Mouse (Mus musculus): ENCODE measurements around the gene Cdk2. TPM values are rescaled to one million over a fixed set of nuclear protein-coding genes. Genes with fewer than 3 reads are reported as not detected.

Gene Cdk2
- total RNA-seq, 4 experiments from 2014 or later = 2.5 to 5.9 (median 3.8) TPM

- no peak for DNase-seq (ENCODE audit: low spot score in 2 of 2)
Observed at GRCm38 (mm10) chr10:128656731-128657130, 48.1 kb downstream of the Cdk2 start.

DNA sequence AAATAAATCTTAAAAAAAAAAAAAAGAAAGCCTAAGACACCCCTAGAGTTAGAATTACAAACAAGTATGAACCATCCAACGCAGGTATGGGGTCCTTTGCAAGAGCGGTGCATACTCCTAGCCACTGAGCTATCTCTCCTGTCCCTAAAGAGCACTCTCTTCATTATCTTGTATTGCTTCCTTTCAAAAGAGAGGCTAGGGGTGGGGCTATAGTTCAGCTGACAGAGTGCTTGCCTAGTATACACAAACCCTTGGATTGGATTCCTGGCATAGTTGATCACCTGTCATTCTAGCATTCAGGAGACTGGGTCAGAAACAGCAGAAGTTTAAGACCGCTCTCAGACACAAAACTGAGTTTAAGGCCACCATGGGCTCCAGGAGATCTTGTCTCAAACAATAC lies 49.6 kb downstream of the Cdk2 start:
- no peak for DNase-seq (ENCODE audit: low spot score in 2 of 2)

DNA sequence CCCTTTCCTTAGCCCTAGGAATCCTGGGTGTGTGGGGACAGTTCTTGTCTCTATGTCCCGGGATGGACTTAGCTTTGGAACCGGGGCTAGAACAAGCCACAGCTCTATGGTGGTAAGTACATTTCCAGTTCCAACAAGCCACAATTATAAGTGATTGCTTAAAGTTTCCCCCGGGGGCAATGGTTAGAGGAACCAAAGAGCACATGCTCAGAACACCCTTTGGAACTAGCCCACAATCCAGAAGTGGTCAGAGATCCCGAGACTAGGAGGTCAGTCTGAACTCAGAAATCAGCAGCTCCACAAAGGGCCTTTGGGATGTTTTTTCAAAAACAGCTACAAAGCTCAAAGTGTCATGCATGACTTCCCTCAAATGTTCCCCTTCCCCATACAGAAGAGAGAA lies 51.0 kb downstream of the Cdk2 start:
- DNase-seq (ENCODE audit: low spot score in 2 of 2) = no peak

Other genes starting within 250 kb of the Cdk2 start
- 100 to 1,000 TPM; 262 to 275 (median 268) TPM for gene Smarcc2, start 245.8 kb downstream of the Cdk2 start, total RNA-seq (2022)
- gene Myl6, start 210.9 kb downstream of the Cdk2 start, total RNA-seq (2022) = 100 to 1,000 TPM; 555 to 620 (median 586) TPM
- gene Myl6b, start 206.3 kb downstream of the Cdk2 start, total RNA-seq (2022) = 10 to 100 TPM; 29.9 to 33.3 (median 32.4) TPM
- 10 to 100 TPM; 11.9 to 13.7 (median 12.8) TPM for gene Esyt1, start 179.2 kb downstream of the Cdk2 start, total RNA-seq (2022)
- gene Zc3h10, start 157.3 kb downstream of the Cdk2 start, total RNA-seq (2022) = 10 to 100 TPM; 11.7 to 16.1 (median 14.8) TPM
- 1,000 to 10,000 TPM; 1,345 to 1,743 (median 1,563) TPM for gene Rpl41, start 155.7 kb downstream of the Cdk2 start, total RNA-seq (2022)
- gene Pa2g4, start 139.0 kb downstream of the Cdk2 start, total RNA-seq (2022) = 10 to 100 TPM; 57.5 to 60.9 (median 59.4) TPM
- 1 to 10 TPM; 7.8 to 8.3 (median 8.2) TPM for gene Erbb3, start 115.4 kb downstream of the Cdk2 start, total RNA-seq (2022)
- gene Rps26, start 78.3 kb downstream of the Cdk2 start, total RNA-seq (2022) = 100 to 1,000 TPM; 129 to 288 (median 207) TPM
- gene Ikzf4, start 59.0 kb downstream of the Cdk2 start, total RNA-seq (2022) = 10 to 100 TPM; 12.0 to 15.9 (median 13.8) TPM
- gene Suox, start 31.0 kb downstream of the Cdk2 start, total RNA-seq (2022) = 10 to 100 TPM; 12.7 to 14.6 (median 14.0) TPM
- 100 to 1,000 TPM; 131 to 143 (median 135) TPM for gene Rab5b, start 8.8 kb downstream of the Cdk2 start, total RNA-seq (2022)
- under 1 TPM; 0.40 to 0.98 (median 0.59) TPM for gene Pmel, start 836 bp downstream of the Cdk2 start, total RNA-seq (2022)
- 10 to 100 TPM in 1 of 4 experiments, 1 to 10 TPM in 3; 9.0 to 10.5 (median 9.6) TPM for gene Dgka, start 39.8 kb upstream of the Cdk2 start, total RNA-seq (2022)
- 10 to 100 TPM; 28.6 to 31.6 (median 30.2) TPM for gene Pym1, start 42.9 kb upstream of the Cdk2 start, total RNA-seq (2022)
- 1 to 10 TPM in 1 of 4 experiments, under 1 TPM in 3; 0.59 to 1.8 (median 0.85) TPM for gene Mmp19, start 85.9 kb upstream of the Cdk2 start, total RNA-seq (2022)
- gene Dnajc14, start 99.0 kb upstream of the Cdk2 start, total RNA-seq (2022) = 10 to 100 TPM; 62.4 to 73.2 (median 65.8) TPM
- gene Tmem198b, start 99.3 kb upstream of the Cdk2 start, total RNA-seq (2022) = 10 to 100 TPM; 10.5 to 12.0 (median 11.4) TPM
- 10 to 100 TPM; 29.7 to 35.2 (median 31.2) TPM for gene Sarnp, start 112.3 kb upstream of the Cdk2 start, total RNA-seq (2022)
- gene Ormdl2, start 116.6 kb upstream of the Cdk2 start, total RNA-seq (2022) = 1 to 10 TPM; 6.5 to 8.7 (median 7.8) TPM
- gene Gdf11, start 186.7 kb upstream of the Cdk2 start, total RNA-seq (2022) = 10 to 100 TPM; 13.3 to 15.2 (median 13.9) TPM
- 100 to 1,000 TPM in 2 of 4 experiments, 10 to 100 TPM in 2; 67.2 to 139 (median 94.1) TPM for gene Cd63, start 196.0 kb upstream of the Cdk2 start, total RNA-seq (2022)
- gene Rdh5, start 217.9 kb upstream of the Cdk2 start, total RNA-seq (2022) = 10 to 100 TPM in 2 of 4 experiments, 1 to 10 TPM in 2; 5.0 to 12.3 (median 8.9) TPM
- gene Bloc1s1, start 219.0 kb upstream of the Cdk2 start, total RNA-seq (2022) = 100 to 1,000 TPM in 1 of 4 experiments, 10 to 100 TPM in 3; 83.3 to 106 (median 89.5) TPM
- gene Itga7, start 228.8 kb upstream of the Cdk2 start, total RNA-seq (2022) = 10 to 100 TPM; 12.6 to 15.5 (median 13.9) TPM

All from left cerebral cortex, adult 8-10 months (tissue).